Mouse (Mus musculus): ENCODE measurements at regions not wholly inside any gene's neighbourhood (a gene's known extent, or its start where the extent isn't known, plus 50 kb on each side); places are given as distances from the start of the nearest gene placed in this dataset.

GRCm38 (mm10) chr6:101616776-101617175, 239.1 kb upstream of the Pdzrn3 start:
- no peak overlapping the region for H3K9ac ChIP-seq (ENCODE audit: low read depth, low read length)
- TF ChIP-seq POLR2A (IDR thresholded peaks at IDR 0.05; ENCODE audit: extremely low read depth, insufficient read depth, low read length) (no peak), CTCF (IDR thresholded peaks at IDR 0.05; ENCODE audit: low read depth, low read length) (no peak)
- H3K79me2 ChIP-seq (ENCODE audit: control insufficient read depth, insufficient read depth, low read length), result no peaks in the 10 kb centered on the region
- 50% methylated on average over 3 of the region's 3 CpGs for WGBS
- H3K36me3 ChIP-seq (ENCODE audit: control insufficient read depth, insufficient read depth, low read length), result no peaks in the 10 kb centered on the region
- H3K4me1 ChIP-seq (ENCODE audit: control insufficient read depth, insufficient read depth, low read length), result no peaks in the 10 kb centered on the region
- no peak overlapping the region for H3K4me3 ChIP-seq (ENCODE audit: insufficient read depth, low read depth, low read length)
- no peak overlapping the region for H3K27ac ChIP-seq (replicated peaks; ENCODE audit: insufficient read depth, low read depth, low read length)
- DNase-seq (ENCODE audit: extremely low read depth, low read depth, low spot score), result no peak
- no peaks in the 10 kb centered on the region for H3K27me3 ChIP-seq (ENCODE audit: control insufficient read depth, insufficient read depth, low read length)

- Histone ChIP-seq H3K79me2 (ENCODE audit: control insufficient read depth, insufficient read depth, low read length) (no peaks in the 10 kb centered on the region), H3K27me3 (ENCODE audit: control insufficient read depth, insufficient read depth, low read length) (no peaks in the 10 kb centered on the region), H3K4me1 (ENCODE audit: control insufficient read depth, insufficient read depth, low read length) (no peaks in the 10 kb centered on the region), H3K4me3 (ENCODE audit: insufficient read depth, low read depth, low read length) (no peak overlapping the region), H3K36me3 (ENCODE audit: control insufficient read depth, insufficient read depth, low read length) (no peaks in the 10 kb centered on the region), H3K9ac (ENCODE audit: low read depth, low read length) (no peak overlapping the region), H3K27ac (replicated peaks; ENCODE audit: insufficient read depth, low read depth, low read length) (no peak overlapping the region)
- TF ChIP-seq POLR2A (IDR thresholded peaks at IDR 0.05; ENCODE audit: extremely low read depth, insufficient read depth, low read length) (no peak), CTCF (IDR thresholded peaks at IDR 0.05; ENCODE audit: low read depth, low read length) (no peak)
- no peak for DNase-seq (ENCODE audit: extremely low read depth, low read depth, low spot score)
- WGBS, result 87% methylated on average over 4 of the region's 4 CpGs
These were observed 231.3 kb upstream of the Pdzrn3 start for GRCm38 (mm10) chr6:101609015-101609414.

- TF ChIP-seq POLR2A (IDR thresholded peaks at IDR 0.05; ENCODE audit: extremely low read depth, insufficient read depth, low read length) (no peak), CTCF (IDR thresholded peaks at IDR 0.05; ENCODE audit: low read depth, low read length) (no peak)
- no peak overlapping the region for H3K27ac ChIP-seq (replicated peaks; ENCODE audit: insufficient read depth, low read depth, low read length)
- 75% methylated on average over 6 of the region's 6 CpGs for WGBS
- no peak overlapping the region for H3K4me3 ChIP-seq (ENCODE audit: insufficient read depth, low read depth, low read length)
- H3K9ac ChIP-seq (ENCODE audit: low read depth, low read length), result no peak overlapping the region
- H3K4me1 ChIP-seq (ENCODE audit: control insufficient read depth, insufficient read depth, low read length), result no peaks in the 10 kb centered on the region
- no peaks in the 10 kb centered on the region for H3K36me3 ChIP-seq (ENCODE audit: control insufficient read depth, insufficient read depth, low read length)
- H3K27me3 ChIP-seq (ENCODE audit: control insufficient read depth, insufficient read depth, low read length), result no peaks in the 10 kb centered on the region
- H3K79me2 ChIP-seq (ENCODE audit: control insufficient read depth, insufficient read depth, low read length), result no peaks in the 10 kb centered on the region
- no peak for DNase-seq (ENCODE audit: extremely low read depth, low read depth, low spot score)
These were observed 225.4 kb upstream of the Pdzrn3 start for GRCm38 (mm10) chr6:101603083-101603482.

GRCm38 (mm10) chr6:101596995-101597394, 219.3 kb upstream of the Pdzrn3 start:
- Histone ChIP-seq H3K9ac (ENCODE audit: low read depth, low read length) (no peak overlapping the region), H3K27ac (replicated peaks; ENCODE audit: insufficient read depth, low read depth, low read length) (no peak overlapping the region), H3K79me2 (ENCODE audit: control insufficient read depth, insufficient read depth, low read length) (no peaks in the 10 kb centered on the region), H3K4me1 (ENCODE audit: control insufficient read depth, insufficient read depth, low read length) (no peaks in the 10 kb centered on the region), H3K36me3 (ENCODE audit: control insufficient read depth, insufficient read depth, low read length) (no peaks in the 10 kb centered on the region), H3K27me3 (ENCODE audit: control insufficient read depth, insufficient read depth, low read length) (no peaks in the 10 kb centered on the region), H3K4me3 (ENCODE audit: insufficient read depth, low read depth, low read length) (no peak overlapping the region)
- TF ChIP-seq CTCF (IDR thresholded peaks at IDR 0.05; ENCODE audit: low read depth, low read length), result no peak
- WGBS, result 75% methylated on average over 2 of the region's 2 CpGs
- no peak for DNase-seq (ENCODE audit: extremely low read depth, low read depth, low spot score)

- H3K4me1 ChIP-seq (ENCODE audit: control insufficient read depth, insufficient read depth, low read length), result no peaks in the 10 kb centered on the region
- DNase-seq (ENCODE audit: extremely low read depth, low read depth, low spot score), result no peak
These were observed 216.3 kb upstream of the Pdzrn3 start for GRCm38 (mm10) chr6:101593782-101594641.

GRCm38 (mm10) chr6:101585871-101586270, 208.2 kb upstream of the Pdzrn3 start:
- H3K4me1 ChIP-seq (ENCODE audit: control insufficient read depth, insufficient read depth, low read length), result no peaks in the 10 kb centered on the region
- TF ChIP-seq POLR2A (IDR thresholded peaks at IDR 0.05; ENCODE audit: extremely low read depth, insufficient read depth, low read length) (no peak), CTCF (IDR thresholded peaks at IDR 0.05; ENCODE audit: low read depth, low read length) (no peak)
- H3K27me3 ChIP-seq (ENCODE audit: control insufficient read depth, insufficient read depth, low read length), result no peaks in the 10 kb centered on the region
- no peaks in the 10 kb centered on the region for H3K79me2 ChIP-seq (ENCODE audit: control insufficient read depth, insufficient read depth, low read length)
- DNase-seq (ENCODE audit: extremely low read depth, low read depth, low spot score), result no peak
- H3K4me3 ChIP-seq (ENCODE audit: insufficient read depth, low read depth, low read length), result no peak overlapping the region
- H3K36me3 ChIP-seq (ENCODE audit: control insufficient read depth, insufficient read depth, low read length), result no peaks in the 10 kb centered on the region
- H3K27ac ChIP-seq (replicated peaks; ENCODE audit: insufficient read depth, low read depth, low read length), result no peak overlapping the region
- no peak overlapping the region for H3K9ac ChIP-seq (ENCODE audit: low read depth, low read length)
- WGBS, result 71% methylated on average over 16 of the region's 16 CpGs

More at GRCm38 (mm10) chr6:101593782-101594641, 216.3 kb upstream of the Pdzrn3 start:
- TF ChIP-seq POLR2A (IDR thresholded peaks at IDR 0.05; ENCODE audit: extremely low read depth, insufficient read depth, low read length), result no peak
- TF ChIP-seq CTCF (IDR thresholded peaks at IDR 0.05; ENCODE audit: low read depth, low read length), result no peak
- no peaks in the 10 kb centered on the region for H3K79me2 ChIP-seq (ENCODE audit: control insufficient read depth, insufficient read depth, low read length)
- H3K36me3 ChIP-seq (ENCODE audit: control insufficient read depth, insufficient read depth, low read length), result no peaks in the 10 kb centered on the region
- H3K9ac ChIP-seq (ENCODE audit: low read depth, low read length), result no peak overlapping the region
- H3K4me3 ChIP-seq (ENCODE audit: insufficient read depth, low read depth, low read length), result no peak overlapping the region
- WGBS, result 75% methylated on average over 12 of the region's 12 CpGs
- H3K27ac ChIP-seq (replicated peaks; ENCODE audit: insufficient read depth, low read depth, low read length), result no peak overlapping the region
- H3K27me3 ChIP-seq (ENCODE audit: control insufficient read depth, insufficient read depth, low read length), result no peaks in the 10 kb centered on the region
